Mouse (Mus musculus): ENCODE measurements around the gene Prodh2.
A peak's percentile ranks its signal among the peaks of the same experiment; 100 is the strongest.
"Not testable (repeated sequence)": the region's sequence is repeated elsewhere in the genome, so short reads cannot be mapped to it uniquely, and the experiment has no call there.

Prodh2 gene

GRCm38 (mm10) chr7:30490251-30490956 is 3.0 kb upstream of the Prodh2 start:
- peak in 1 of 2 experiments; percentile 26 for DNase-seq (ENCODE audit: low spot score in 2 of 2)

- no peak for DNase-seq (ENCODE audit: low spot score in 2 of 2)
These were observed 2.5 kb upstream of the Prodh2 start for GRCm38 (mm10) chr7:30490957-30491307.

- peak; percentile 56 to 71 for DNase-seq (ENCODE audit: low spot score in 2 of 2)
These were observed 657 bp upstream of the Prodh2 start for GRCm38 (mm10) chr7:30492765-30493164.

GRCm38 (mm10) chr7:30495506-30496042 is 2.2 kb downstream of the Prodh2 start:
- DNase-seq (ENCODE audit: low spot score in 2 of 2), result not testable (repeated sequence)

GRCm38 (mm10) chr7:30501159-30501558 is 7.7 kb downstream of the Prodh2 start:
- DNase-seq (ENCODE audit: low spot score in 2 of 2), result not testable (repeated sequence)

GRCm38 (mm10) chr7:30508061-30508460 is 14.6 kb downstream of the Prodh2 start:
- no peak for DNase-seq (ENCODE audit: low spot score in 2 of 2)

- no peak for DNase-seq (ENCODE audit: low spot score in 2 of 2)
These were observed 21.8 kb downstream of the Prodh2 start for GRCm38 (mm10) chr7:30515003-30515760.

- DNase-seq (ENCODE audit: low spot score in 2 of 2), result no peak
These were observed 24.9 kb downstream of the Prodh2 start for GRCm38 (mm10) chr7:30518325-30518724.

GRCm38 (mm10) chr7:30520396-30520795 is 27.0 kb downstream of the Prodh2 start:
- DNase-seq (ENCODE audit: low spot score in 2 of 2), result no peak

- no peak for DNase-seq (ENCODE audit: low spot score in 2 of 2)
These were observed 27.4 kb downstream of the Prodh2 start for GRCm38 (mm10) chr7:30520856-30521255.

GRCm38 (mm10) chr7:30522871-30523270 is 29.4 kb downstream of the Prodh2 start:
- DNase-seq (ENCODE audit: low spot score in 2 of 2), result no peak

- DNase-seq (ENCODE audit: low spot score in 2 of 2), result no peak
These were observed 31.1 kb downstream of the Prodh2 start for GRCm38 (mm10) chr7:30524487-30524886.

- no peak for DNase-seq (ENCODE audit: low spot score in 2 of 2)
These were observed 32.5 kb downstream of the Prodh2 start for GRCm38 (mm10) chr7:30525954-30526353.

- no peak for DNase-seq (ENCODE audit: low spot score in 2 of 2)
These were observed 33.0 kb downstream of the Prodh2 start for GRCm38 (mm10) chr7:30526399-30526798.

- DNase-seq (ENCODE audit: low spot score in 2 of 2), result no peak
These were observed 33.6 kb downstream of the Prodh2 start for GRCm38 (mm10) chr7:30526981-30527380.

- no peak for DNase-seq (ENCODE audit: low spot score in 2 of 2)
These were observed 37.9 kb downstream of the Prodh2 start for GRCm38 (mm10) chr7:30531291-30531815.

GRCm38 (mm10) chr7:30532931-30533330 is 39.5 kb downstream of the Prodh2 start:
- no peak for DNase-seq (ENCODE audit: low spot score in 2 of 2)

GRCm38 (mm10) chr7:30533941-30534632 is 40.7 kb downstream of the Prodh2 start:
- DNase-seq (ENCODE audit: low spot score in 2 of 2), result peak in 1 of 2 experiments; percentile 22

GRCm38 (mm10) chr7:30534633-30535577 is 41.5 kb downstream of the Prodh2 start, which contains the start of gene Arhgap33:
Arhgap33 (minus strand) TSS chr7:30535060.
- DNase-seq (ENCODE audit: low spot score in 2 of 2), result peak; percentile 91 to 93

- no peak for DNase-seq (ENCODE audit: low spot score in 2 of 2)
These were observed 47.1 kb downstream of the Prodh2 start for GRCm38 (mm10) chr7:30540572-30540971.

GRCm38 (mm10) chr7:30544327-30544726 is 50.9 kb downstream of the Prodh2 start:
- no peak for DNase-seq (ENCODE audit: low spot score in 2 of 2)
